Mouse (Mus musculus): Measurements from ENCODE around the gene Ptprg.

DNA sequence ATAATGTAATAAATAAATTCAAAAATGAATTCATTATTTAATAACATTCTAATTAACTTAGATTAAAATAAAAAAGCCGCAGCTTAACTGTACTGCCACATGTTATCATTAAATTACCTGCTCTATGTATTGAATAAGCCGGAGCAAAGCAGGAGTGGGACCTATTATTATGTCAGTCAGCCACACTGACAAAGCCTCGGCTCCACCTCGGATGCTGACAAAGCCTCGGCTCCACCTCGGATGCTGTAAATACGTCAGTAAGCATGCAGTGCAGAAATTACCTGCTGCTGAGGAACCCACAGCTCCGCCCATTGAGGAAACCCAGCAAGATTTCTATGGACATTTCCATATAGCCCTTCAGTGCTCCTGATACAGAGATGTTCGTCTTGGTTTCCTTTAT lies 429.7 kb downstream of the Ptprg start:
- TF ChIP-seq EP300 (IDR thresholded peaks at IDR 0.05; ENCODE audit: low read depth) (no peak), CTCF (IDR thresholded peaks at IDR 0.05; ENCODE audit: low read depth) (no peak)
